Mouse (Mus musculus) kidney, postnatal 0 days (tissue): ENCODE results near the gene Eif1. TPM values are rescaled to one million over a fixed set of nuclear protein-coding genes. Genes with fewer than 3 reads are reported as not detected.
"Not testable (repeated sequence)": the region's sequence is repeated elsewhere in the genome, so short reads cannot be mapped to it uniquely, and the experiment has no call there.

ENCODE experiments used
- ATAC-seq: fragments of 200-750 bp; cut with Nextera tagmentation; replicated peaks from 2 replicates; pipeline ENCODE4 v1.8.0; 2017; ENCODE audit warnings: low read depth, moderate number of reproducible peaks, moderate TSS enrichment, moderate library complexity; ENCODE audit not compliant: low FRiP score
- DNase-seq: peaks from one replicate; pipeline ENCODE4 v3.0.0-alpha.2; 2016; ENCODE audit warnings: low spot score
- H3K27ac ChIP-seq: fragments of 300-500 bp; sonication (generic); 2 replicates; pipeline ENCODE4 v1.5.1; 2014; ENCODE audit warnings: mild to moderate bottlenecking
- H3K27me3 ChIP-seq: fragments of 300-500 bp; sonication (generic); 2 replicates; pipeline ENCODE4 v1.6.1; 2014; ENCODE audit warnings: low read length, mixed read lengths; ENCODE audit not compliant: insufficient read depth
- H3K36me3 ChIP-seq: fragments of 300-500 bp; sonication (generic); 2 replicates; pipeline ENCODE4 v1.6.1; 2014; ENCODE audit warnings: low read length, mixed read lengths; ENCODE audit not compliant: insufficient read depth
- H3K4me1 ChIP-seq: fragments of 300-500 bp; sonication (generic); replicated peaks from 2 replicates; pipeline ENCODE4 v1.6.1; 2014; ENCODE audit warnings: antibody characterized with exemption, low read length, mixed read lengths; ENCODE audit not compliant: insufficient read depth
- H3K4me2 ChIP-seq: fragments of 300-500 bp; sonication (generic); 2 replicates; pipeline ENCODE4 v1.6.1; 2014; ENCODE audit warnings: mild to moderate bottlenecking, low read length, moderate library complexity, mixed read lengths
- H3K4me3 ChIP-seq: fragments of 300-500 bp; sonication (generic); replicated peaks from 2 replicates; pipeline ENCODE4 v1.5.1; 2014; ENCODE audit warnings: low read depth, low read length
- H3K9ac ChIP-seq: fragments of 300-500 bp; sonication (generic); 2 replicates; pipeline ENCODE4 v1.6.1; 2014; ENCODE audit warnings: low read depth, low read length
- H3K9me3 ChIP-seq: fragments of 300-500 bp; sonication (generic); replicated peaks from 2 replicates; pipeline ENCODE4 v1.6.1; 2016; ENCODE audit warnings: low read length, inconsistent platforms, mixed read lengths
- CTCF ChIP-seq: IDR thresholded peaks from 2 replicates; pipeline ENCODE4 v1.5.1; 2016; ENCODE audit warnings: antibody characterized with exemption, low read depth, mild to moderate bottlenecking, moderate library complexity
- whole genome bisulfite sequencing: fragments of 180-500 bp; shearing (Covaris S2); extraction: QIAGEN DNeasy Blood & Tissue Kit; methylation state at CpG from one replicate; pipeline ENCODE4 v1.1.7; 2014; 5-methylcytosine and 5-hydroxymethylcytosine counted together
- polyA plus RNA-seq: library from polyadenylated mRNA; unstranded; fragments of >200 nt; fragmentation: Nextera tagmentation; extraction: Ambion mirVana; gene quantifications from 2 replicates; pipeline ENCODE4 v1.2.1, GENCODE M21; 2015

The Eif1 gene
- polyA plus RNA-seq, 1 experiment from 2014 or later, result 1,736 TPM

GRCm38 (mm10) chr11:100323578-100323977 is 3.9 kb downstream of the Eif1 start:
- DNase-seq (peak; percentile 85), ATAC-seq (no peak)
- no peak overlapping the region for H3K9ac ChIP-seq
- H3K9me3 ChIP-seq, result no peaks in the 10 kb centered on the region
- peaks cover 17% of the 10 kb centered on the region for H3K36me3 ChIP-seq
- no peak overlapping the region for H3K4me2 ChIP-seq
- H3K27ac ChIP-seq, result no peak overlapping the region
- 22% methylated on average over 3 of the region's 3 CpGs for WGBS
- no peaks in the 10 kb centered on the region for H3K4me1 ChIP-seq
- H3K4me3 ChIP-seq, result no peak overlapping the region
- H3K27me3 ChIP-seq, result no peaks in the 10 kb centered on the region
- TF ChIP-seq CTCF, result peak; percentile 83

GRCm38 (mm10) chr11:100325062-100325629 is 5.5 kb downstream of the Eif1 start:
- no peak for DNase-seq
- no peak for TF ChIP-seq CTCF

GRCm38 (mm10) chr11:100327316-100327715 is 7.6 kb downstream of the Eif1 start:
- H3K4me3 ChIP-seq, result no peak overlapping the region
- H3K27me3 ChIP-seq, result no peaks in the 10 kb centered on the region
- no peaks in the 10 kb centered on the region for H3K9me3 ChIP-seq
- H3K36me3 ChIP-seq, result peaks cover 5% of the 10 kb centered on the region; the same call in 1 of the 2 replicates
- no peak overlapping the region for H3K27ac ChIP-seq
- WGBS, result 84% methylated on average over 11 of the region's 11 CpGs
- ATAC-seq, result no peak
- no peak for DNase-seq
- H3K9ac ChIP-seq, result no peak overlapping the region
- no peak overlapping the region for H3K4me2 ChIP-seq
- H3K4me1 ChIP-seq, result no peaks in the 10 kb centered on the region
- TF ChIP-seq CTCF, result no peak

More at GRCm38 (mm10) chr11:100325062-100325629, 5.5 kb downstream of the Eif1 start:
- H3K9ac ChIP-seq, result no peak overlapping the region
- H3K4me1 ChIP-seq, result no peaks in the 10 kb centered on the region
- no peak overlapping the region for H3K4me3 ChIP-seq
- H3K36me3 ChIP-seq, result peaks cover 17% of the 10 kb centered on the region
- no peak overlapping the region for H3K4me2 ChIP-seq
- H3K27me3 ChIP-seq, result no peaks in the 10 kb centered on the region
- H3K9me3 ChIP-seq, result no peaks in the 10 kb centered on the region
- ATAC-seq, result no peak
- H3K27ac ChIP-seq, result no peak overlapping the region
- 84% methylated on average over 11 of the region's 11 CpGs for WGBS

GRCm38 (mm10) chr11:100327761-100328160 is 8.1 kb downstream of the Eif1 start:
- ATAC-seq (no peak), DNase-seq (no peak)
- Histone ChIP-seq H3K9ac (no peak overlapping the region), H3K4me1 (no peaks in the 10 kb centered on the region), H3K36me3 (0 out of 2 replicates have a peak, but pooled peaks cover under 1% of the 10 kb centered on the region), H3K4me3 (no peak overlapping the region), H3K27ac (no peak overlapping the region), H3K4me2 (no peak overlapping the region), H3K27me3 (no peaks in the 10 kb centered on the region), H3K9me3 (no peaks in the 10 kb centered on the region)
- TF ChIP-seq CTCF, result no peak
- 81% methylated on average over 6 of the region's 6 CpGs for WGBS

GRCm38 (mm10) chr11:100330235-100330634 is 10.6 kb downstream of the Eif1 start:
- Histone ChIP-seq H3K9ac (no peak overlapping the region), H3K4me2 (no peak overlapping the region), H3K9me3 (no peaks in the 10 kb centered on the region), H3K4me1 (no peaks in the 10 kb centered on the region), H3K4me3 (no peak overlapping the region), H3K27ac (no peak overlapping the region), H3K36me3 (no peaks in the 10 kb centered on the region), H3K27me3 (no peaks in the 10 kb centered on the region)
- ATAC-seq (no peak), DNase-seq (no peak)
- TF ChIP-seq CTCF, result no peak
- 42% methylated on average over 16 of the region's 16 CpGs for WGBS

DNA sequence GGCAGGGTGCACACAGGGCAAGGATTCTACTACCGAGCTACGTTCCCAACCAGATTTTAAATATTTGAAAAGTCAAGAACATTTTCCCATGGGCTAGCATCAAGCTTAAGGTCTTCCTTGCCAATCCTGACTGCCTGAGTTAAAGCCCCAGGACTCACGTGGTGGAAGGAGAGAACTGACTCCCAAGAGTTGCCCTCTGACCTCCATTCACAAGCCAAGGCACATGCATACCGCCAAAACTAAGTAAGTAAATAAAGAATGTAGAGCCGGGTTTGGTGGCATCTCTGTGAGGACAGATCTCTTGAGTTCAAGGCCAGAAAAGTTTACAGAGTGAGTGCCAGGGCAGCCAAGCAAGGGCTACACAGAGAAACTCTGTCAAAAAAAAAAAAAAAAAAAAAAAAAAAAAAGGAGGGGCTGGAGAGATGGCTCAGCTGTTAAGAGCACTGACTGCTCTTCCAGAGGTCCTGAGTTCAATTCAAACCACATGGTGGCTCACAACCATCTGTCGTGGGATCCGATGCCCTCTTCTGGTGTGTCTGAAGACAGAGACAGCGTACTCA is 11.2 kb downstream of the Eif1 start:
- DNase-seq, H3K9ac ChIP-seq, H3K4me1 ChIP-seq, H3K27me3 ChIP-seq, H3K9me3 ChIP-seq, H3K36me3 ChIP-seq, H3K4me3 ChIP-seq, ATAC-seq, H3K4me2 ChIP-seq, H3K27ac ChIP-seq: not testable (repeated sequence)
- 52% methylated on average over 8 of the region's 8 CpGs for WGBS
